Mouse (Mus musculus) CD4-positive, CD25-positive, alpha-beta regulatory T cell, adult 4 months (primary cell): ENCODE results near the gene Gm42715. TPM values are rescaled to one million over a fixed set of nuclear protein-coding genes. Genes with fewer than 3 reads are reported as not detected.
"Not testable (repeated sequence)": the region's sequence is repeated elsewhere in the genome, so short reads cannot be mapped to it uniquely, and the experiment has no call there.

Experiments used
- ATAC-seq: one replicate; pipeline ENCODE4 v1.8.0; 2017
- polyA plus RNA-seq, 2 experiments: library from polyadenylated mRNA; unstranded; fragments of 100-300 nt; shearing (Covaris generic); gene quantifications; one replicate each; pipeline ENCODE4 v1.2.1; 2017

The Gm42715 gene
- polyA plus RNA-seq, 2 experiments from 2014 or later = 29.9 to 31.9 TPM

DNA sequence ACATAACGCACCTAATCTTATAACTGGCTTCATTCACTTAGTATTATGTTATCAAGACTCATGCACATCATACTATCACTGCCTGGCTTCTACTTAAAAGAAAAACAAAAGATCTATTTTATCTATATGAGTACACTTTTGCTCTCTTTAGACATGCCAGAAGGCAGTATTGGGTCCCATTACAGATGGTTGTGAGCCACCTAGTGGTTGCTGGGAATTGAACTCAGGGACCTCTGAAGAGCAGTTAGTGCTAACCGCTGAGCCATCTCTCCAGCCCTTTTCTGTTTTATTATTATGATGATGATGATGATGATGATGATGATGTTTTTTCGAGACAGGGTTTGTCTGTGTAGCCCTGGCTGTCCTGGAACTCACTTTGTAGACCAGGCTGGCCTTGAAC is 21.0 kb upstream of the Gm42715 start:
- peak; percentile 54 for ATAC-seq

DNA sequence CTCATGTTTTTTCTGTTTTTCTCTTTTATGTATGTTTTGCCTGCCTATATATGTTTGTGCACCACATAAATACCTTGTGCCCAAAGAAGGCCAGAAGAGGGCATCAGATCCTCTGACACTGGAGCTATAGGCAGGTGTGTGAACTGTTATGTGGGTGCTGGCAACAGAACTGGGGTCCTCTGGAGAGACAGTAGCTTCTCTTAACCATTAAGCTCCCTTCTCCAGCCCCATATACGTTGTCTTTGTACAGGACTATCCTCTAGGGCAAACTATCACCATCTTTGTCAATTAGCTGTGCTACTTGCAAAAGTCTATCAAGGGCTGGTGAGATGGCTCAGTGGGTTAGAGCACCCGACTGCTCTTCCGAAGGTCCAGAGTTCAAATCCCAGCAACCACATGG is 11.1 kb upstream of the Gm42715 start:
- ATAC-seq = no peak

- ATAC-seq = not testable (repeated sequence)
These were observed 9.6 kb upstream of the Gm42715 start for GRCm38 (mm10) chr7:127509830-127510229.

- no peak for ATAC-seq
These were observed 8.1 kb upstream of the Gm42715 start for GRCm38 (mm10) chr7:127511241-127511640.

DNA sequence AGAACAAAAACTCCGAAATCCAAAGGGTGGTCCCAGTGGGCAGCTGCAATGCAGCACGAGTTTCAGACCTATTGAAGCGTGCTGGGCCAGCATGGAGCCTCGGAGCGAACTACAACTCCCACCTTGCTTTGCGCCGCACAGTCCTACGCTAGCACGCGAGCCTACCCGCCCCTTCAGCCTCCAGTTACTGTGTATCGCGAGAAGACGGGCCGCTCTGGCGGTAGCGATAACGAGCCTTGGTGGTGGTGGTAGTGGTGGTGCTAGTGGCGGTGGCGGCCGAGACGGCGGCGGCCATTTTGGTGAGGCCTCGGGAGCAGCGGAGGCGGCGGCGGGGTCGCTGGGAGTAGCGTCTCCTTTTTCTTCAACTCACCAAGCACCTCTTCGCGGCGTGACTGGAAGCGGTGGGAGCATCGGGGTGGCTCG is 7.6 kb upstream of the Gm42715 start, which contains the start of gene Srcap:
Gene Srcap, plus strand, starts transcription at position 176 of the 423 bp plus-strand sequence.
- peak; percentile 94 for ATAC-seq

DNA sequence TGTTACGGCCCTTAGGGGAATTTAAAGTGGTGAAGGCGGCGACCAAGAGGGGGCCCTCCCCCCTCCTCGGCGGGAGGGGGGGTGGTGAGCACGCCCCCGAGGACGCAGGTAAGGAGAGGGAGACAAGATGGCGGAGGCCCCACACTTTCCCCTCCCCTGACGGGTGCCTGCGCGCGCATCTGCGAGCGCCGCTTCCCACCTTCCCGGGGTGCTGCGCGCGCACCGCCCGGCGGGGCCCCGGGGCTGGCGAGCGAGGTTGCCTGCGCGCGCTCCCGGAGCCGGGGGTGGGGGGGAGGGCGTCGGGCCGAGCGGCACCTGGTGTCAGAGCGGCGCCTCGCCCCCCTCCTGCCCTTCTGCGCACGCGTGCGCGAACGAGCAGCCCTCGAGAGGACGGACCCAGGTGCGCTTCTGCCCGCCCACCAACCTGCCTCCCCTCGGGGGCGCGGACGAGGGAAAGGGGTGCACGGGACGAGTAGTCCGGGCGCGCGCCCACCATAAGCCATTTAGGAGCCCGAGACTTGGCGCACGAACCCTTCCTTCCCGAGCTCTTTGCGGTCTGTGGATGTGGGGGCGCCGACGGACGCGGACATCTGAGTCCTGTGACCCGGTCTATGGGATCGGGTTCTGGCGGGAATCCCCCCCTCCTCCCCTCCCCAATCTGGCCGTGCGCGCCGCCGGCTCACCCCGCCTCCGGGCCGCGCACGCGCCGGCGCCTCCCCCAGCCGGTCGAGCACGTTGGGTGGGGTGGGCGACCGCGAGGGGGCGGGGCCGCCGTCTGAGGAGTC is 7.0 kb upstream of the Gm42715 start:
- ATAC-seq = peak; percentile 73

DNA sequence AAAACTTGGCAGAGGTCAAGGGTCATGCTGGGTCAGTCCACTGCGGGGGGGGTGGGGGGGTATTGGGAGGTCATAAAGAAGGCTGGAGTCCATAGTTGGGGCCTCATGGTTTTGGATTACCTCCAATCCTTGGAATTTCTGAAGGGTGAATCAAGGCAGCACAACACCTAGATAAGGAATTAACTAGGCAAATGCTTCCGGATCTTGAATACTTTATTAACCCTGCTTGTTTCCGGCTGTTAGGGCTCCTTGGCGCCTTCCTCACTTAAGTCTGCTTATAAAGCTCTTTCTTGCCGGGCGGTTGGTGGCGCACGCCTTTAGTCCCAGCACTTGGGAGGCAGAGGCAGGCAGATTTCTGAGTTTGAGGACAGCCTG is 6.4 kb upstream of the Gm42715 start:
- ATAC-seq = no peak

DNA sequence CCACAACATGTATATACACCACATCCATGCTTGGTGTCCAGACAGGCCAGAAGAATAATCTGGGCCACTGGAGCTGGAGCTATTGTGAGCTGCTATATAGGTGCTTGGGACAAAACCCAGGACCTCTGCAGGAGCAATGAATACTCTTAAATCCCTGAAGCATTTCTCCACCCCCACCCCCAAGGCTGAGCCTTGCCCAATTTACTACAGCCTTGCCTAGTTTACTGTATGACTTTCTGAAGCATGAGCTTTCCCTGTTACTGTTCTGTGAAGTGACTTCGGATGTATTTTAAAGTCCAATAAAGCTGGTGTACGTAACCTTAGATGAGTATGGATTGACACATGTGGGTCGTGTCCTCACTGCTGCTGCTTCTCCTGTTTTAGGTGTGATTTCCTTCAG is 5.6 kb upstream of the Gm42715 start:
- ATAC-seq = no peak

GRCm38 (mm10) chr7:127515846-127516245 is 3.5 kb upstream of the Gm42715 start:
- ATAC-seq = no peak

DNA sequence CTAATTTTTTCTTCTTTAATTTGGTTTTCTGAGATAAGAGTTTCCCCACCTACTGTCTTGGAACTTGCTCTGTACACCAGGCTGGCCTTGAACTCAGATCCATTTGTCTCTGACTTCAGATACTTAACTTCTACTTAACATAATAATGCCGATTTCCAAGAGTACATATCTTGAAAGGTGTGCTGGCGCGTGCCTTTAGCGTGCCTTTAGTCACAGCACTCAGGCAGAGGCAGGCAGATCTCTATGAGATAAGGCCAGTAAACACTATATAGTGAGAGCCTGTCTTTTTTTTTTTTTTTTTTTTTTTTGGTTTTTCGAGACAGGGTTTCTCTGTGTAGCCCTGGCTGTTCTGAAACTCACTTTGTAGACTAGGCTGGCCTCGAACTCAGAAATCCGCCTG is 3.0 kb upstream of the Gm42715 start:
- no peak for ATAC-seq

- no peak for ATAC-seq
These were observed 22.3 kb downstream of the Gm42715 start for GRCm38 (mm10) chr7:127541671-127542070.

- no peak for ATAC-seq
These were observed 29.9 kb downstream of the Gm42715 start for GRCm38 (mm10) chr7:127549116-127549835.

DNA sequence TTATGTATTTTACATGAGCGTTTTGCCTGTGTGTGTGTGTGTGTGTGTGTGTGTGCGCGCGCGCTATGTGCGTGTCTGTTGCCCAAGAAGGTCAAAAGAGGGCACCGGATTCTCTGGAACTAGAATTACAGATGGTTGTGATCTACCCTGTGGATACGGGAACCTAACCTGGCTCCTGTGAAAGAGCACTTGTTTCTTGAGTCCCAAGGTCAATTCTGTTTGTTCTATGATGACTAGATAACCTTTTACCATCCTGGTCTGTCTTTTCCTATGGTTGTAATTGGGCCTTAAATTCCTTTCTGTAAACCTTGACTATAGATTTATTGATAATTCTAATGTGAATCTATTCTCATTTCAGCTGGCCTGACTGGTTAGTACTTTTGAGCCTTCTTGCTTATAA is 32.2 kb downstream of the Gm42715 start:
- no peak for ATAC-seq

- no peak for ATAC-seq
These were observed 41.2 kb downstream of the Gm42715 start for GRCm38 (mm10) chr7:127560580-127560979.

- no peak for ATAC-seq
These were observed 42.0 kb downstream of the Gm42715 start, which contains the start of gene Tmem265 for GRCm38 (mm10) chr7:127561340-127561858. Gene Tmem265, plus strand, starts transcription at chr7:127561390.

- no peak for ATAC-seq
These were observed 45.2 kb downstream of the Gm42715 start for GRCm38 (mm10) chr7:127564381-127565150.

DNA sequence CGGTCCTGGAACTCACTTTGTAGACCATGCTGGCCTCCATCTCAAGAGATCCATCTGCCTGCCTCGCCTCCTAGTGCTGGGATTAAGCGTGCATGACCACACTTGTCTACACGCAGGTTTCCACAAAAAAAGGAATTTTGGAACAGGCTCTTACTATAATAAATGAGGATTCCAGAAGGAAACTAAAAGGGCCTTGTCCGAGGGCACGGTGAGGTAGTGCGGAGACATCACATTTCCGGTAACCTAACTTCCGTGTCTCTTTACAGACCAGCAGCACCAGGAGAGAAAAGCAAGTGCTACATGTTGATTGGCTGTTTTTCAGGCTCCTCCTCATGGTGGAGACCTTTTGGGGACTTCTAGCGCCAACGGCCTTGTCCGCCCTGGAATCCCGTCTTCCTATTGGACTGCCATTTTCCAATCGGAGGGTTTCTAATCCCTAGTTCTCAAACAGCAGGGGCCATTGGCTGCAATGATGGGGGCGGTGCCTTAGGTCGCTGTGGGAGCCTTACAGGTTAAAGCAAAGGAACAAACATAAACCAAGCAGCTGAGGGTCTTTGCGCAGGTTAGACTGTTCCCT is 53.6 kb downstream of the Gm42715 start, which contains the start of gene Phkg2:
Gene Phkg2, plus strand, starts transcription at position 446 of the 577 bp plus-strand sequence.
- peak; percentile 100 for ATAC-seq

DNA sequence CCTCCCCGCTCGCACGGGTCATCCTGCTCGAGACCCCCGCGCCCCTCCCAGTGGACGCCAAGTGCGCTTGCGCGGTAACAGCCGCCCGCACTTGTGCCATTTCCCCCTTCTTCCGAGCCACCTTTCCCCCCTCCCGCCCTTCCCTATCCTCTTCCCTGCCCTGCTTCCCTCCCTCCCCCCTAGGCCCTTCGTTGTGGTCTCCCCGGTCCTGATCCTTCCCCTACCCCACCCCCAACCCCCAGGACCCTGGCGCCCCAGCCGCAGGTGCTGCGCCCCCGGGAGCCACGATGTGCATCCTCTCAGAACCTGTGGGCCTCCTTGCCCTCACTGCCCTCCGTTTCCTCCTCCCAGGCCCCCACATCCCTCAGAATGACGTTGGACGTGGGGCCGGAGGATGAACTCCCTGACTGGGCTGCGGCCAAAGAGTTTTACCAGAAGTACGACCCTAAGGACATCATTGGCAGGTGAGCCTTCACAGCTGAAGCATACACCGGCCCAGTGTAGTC is 54.2 kb downstream of the Gm42715 start:
- no peak for ATAC-seq

DNA sequence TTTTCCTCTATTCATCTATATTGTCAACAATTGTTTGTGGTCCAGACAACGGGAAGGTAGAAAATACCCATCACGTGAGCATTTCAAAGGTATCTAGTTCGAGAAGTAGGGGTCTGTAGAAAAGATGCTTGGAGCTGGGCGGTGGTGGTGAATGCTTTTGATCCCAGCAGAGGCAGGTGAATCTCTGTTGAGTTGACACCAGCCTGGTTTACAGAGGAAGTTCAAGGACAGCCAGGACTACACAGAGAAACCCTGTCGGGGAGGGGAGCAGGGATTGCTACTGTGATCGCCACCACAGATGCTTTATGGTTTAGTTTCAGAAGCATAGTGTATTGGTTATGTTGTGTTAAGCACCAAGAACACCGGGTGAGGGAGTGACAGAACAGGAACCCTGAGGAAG is 54.7 kb downstream of the Gm42715 start:
- ATAC-seq = no peak

DNA sequence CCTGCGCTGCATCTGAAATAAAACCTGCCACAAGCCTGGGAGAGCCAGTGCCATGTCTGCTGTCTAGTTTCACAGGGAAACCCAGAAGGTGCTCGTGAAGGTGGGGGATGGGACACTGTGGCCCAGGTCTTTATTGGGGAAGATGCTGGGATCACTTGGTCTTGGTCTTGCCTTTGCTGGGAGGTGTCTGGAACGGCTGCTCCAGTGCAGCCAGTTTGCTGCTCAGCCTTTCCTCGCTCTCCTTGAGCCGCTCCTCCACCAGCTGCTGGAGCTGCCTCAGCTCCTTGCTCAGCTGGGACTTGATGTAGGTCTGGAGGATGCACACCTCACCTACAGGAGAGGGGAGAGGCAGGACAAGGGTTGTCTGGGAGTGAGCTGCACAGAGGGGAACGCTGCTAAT is 63.9 kb downstream of the Gm42715 start:
- no peak for ATAC-seq

- ATAC-seq = no peak
These were observed 65.6 kb downstream of the Gm42715 start for GRCm38 (mm10) chr7:127585031-127585430.

- no peak for ATAC-seq
These were observed 66.8 kb downstream of the Gm42715 start for GRCm38 (mm10) chr7:127586149-127586548.
